Mouse (Mus musculus) natural killer cell, adult 2 months (primary cell): ENCODE data around the gene Smtn.

Source experiments
- DNase-seq, 2 experiments: peaks; one replicate each; pipeline ENCODE4 v3.0.0; 2022; ENCODE audit warnings: low spot score in 2 of 2

Gene Smtn

GRCm38 (mm10) chr11:3547969-3548368, 7.6 kb upstream of the Smtn start:
- DNase-seq = no peak

GRCm38 (mm10) chr11:3547047-3547446, 6.6 kb upstream of the Smtn start:
- DNase-seq = no peak

- no peak for DNase-seq
These were observed 5.8 kb upstream of the Smtn start for GRCm38 (mm10) chr11:3546242-3546562.

GRCm38 (mm10) chr11:3545531-3546241, 5.3 kb upstream of the Smtn start:
- no peak for DNase-seq

GRCm38 (mm10) chr11:3544409-3544808, 4.0 kb upstream of the Smtn start:
- no peak for DNase-seq

GRCm38 (mm10) chr11:3543001-3543400, 2.6 kb upstream of the Smtn start:
- no peak for DNase-seq

GRCm38 (mm10) chr11:3541932-3542331, 1.5 kb upstream of the Smtn start:
- DNase-seq = no peak

- no peak for DNase-seq
These were observed 601 bp downstream of the Smtn start for GRCm38 (mm10) chr11:3539826-3540196.

GRCm38 (mm10) chr11:3539111-3539825, 1.1 kb downstream of the Smtn start:
- peak; percentile 63 to 71 for DNase-seq

- no peak for DNase-seq
These were observed 2.1 kb downstream of the Smtn start for GRCm38 (mm10) chr11:3538341-3538740.

- DNase-seq = no peak
These were observed 2.7 kb downstream of the Smtn start for GRCm38 (mm10) chr11:3537711-3538110.

- no peak for DNase-seq
These were observed 3.6 kb downstream of the Smtn start for GRCm38 (mm10) chr11:3536745-3537333.

- no peak for DNase-seq
These were observed 4.3 kb downstream of the Smtn start for GRCm38 (mm10) chr11:3536082-3536481.

- peak; percentile 82 to 91 for DNase-seq
These were observed 4.9 kb downstream of the Smtn start for GRCm38 (mm10) chr11:3535406-3535986.

GRCm38 (mm10) chr11:3534956-3535355, 5.5 kb downstream of the Smtn start:
- DNase-seq = peak in 1 of 2 experiments; percentile 20

GRCm38 (mm10) chr11:3533406-3533932, 6.9 kb downstream of the Smtn start:
- DNase-seq = no peak

- no peak for DNase-seq
These were observed 8.1 kb downstream of the Smtn start for GRCm38 (mm10) chr11:3532101-3532931.

GRCm38 (mm10) chr11:3531634-3532033, 8.8 kb downstream of the Smtn start:
- no peak for DNase-seq

GRCm38 (mm10) chr11:3530731-3531130, 9.7 kb downstream of the Smtn start:
- no peak for DNase-seq

- no peak for DNase-seq
These were observed 10.7 kb downstream of the Smtn start for GRCm38 (mm10) chr11:3529476-3530252.

GRCm38 (mm10) chr11:3528208-3528607, 12.2 kb downstream of the Smtn start:
- DNase-seq = no peak
